Mouse (Mus musculus) kidney, postnatal 14 days (tissue): Measurements from ENCODE around the gene Calcoco1.

Source experiments
- DNase-seq: peaks from one replicate; pipeline ENCODE4 v3.0.0; 2022; ENCODE audit warnings: mixed read lengths

Calcoco1 gene

DNA sequence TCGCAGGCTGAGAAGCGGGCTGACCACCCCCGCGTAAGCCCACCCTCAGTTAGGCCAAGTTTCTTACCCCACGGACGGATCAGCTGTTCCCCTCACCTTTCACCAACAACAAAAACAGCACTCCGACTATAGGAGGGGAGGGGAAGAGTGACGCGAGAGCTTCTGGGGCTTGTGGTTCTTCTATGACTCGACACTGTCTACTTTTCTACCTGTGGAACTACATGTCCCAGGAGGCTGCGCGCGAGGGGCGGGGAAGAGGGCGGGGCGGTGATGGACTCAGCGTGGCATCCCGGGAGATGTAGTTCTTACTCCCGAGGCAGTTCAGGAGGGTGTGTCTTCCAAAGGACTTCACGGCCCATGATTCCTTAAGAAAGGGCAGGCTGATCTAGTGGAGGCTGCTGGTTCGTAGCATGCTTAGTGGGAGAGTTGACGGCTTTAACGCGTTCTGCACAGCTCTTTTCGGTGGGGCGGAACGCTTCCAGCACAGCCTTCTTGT, at the start of gene Calcoco1:
Calcoco1 (minus strand) TSS at position 199 of the 496 bp plus-strand sequence.
- DNase-seq = peak; percentile 98

DNA sequence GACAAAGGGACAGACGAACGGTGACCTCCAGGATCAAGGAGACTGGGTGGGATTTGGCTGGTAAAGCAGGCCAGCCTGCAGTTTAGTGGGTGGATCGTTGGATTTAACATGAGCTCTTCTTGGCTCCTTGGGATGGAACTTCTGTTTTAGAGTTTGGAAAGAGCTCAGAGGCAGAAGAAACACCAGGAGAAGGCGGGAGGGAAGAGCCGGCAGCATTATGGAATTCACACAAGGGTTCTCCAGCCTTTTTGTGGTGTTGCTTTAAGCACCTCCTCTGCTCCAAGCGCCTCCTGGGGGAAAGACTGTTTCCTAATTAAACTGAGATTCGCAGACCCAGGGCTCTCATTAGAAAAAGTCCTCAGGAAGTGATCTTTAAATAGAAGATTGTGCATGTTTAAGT, 48.9 kb upstream of the Calcoco1 start:
- DNase-seq = no peak

DNA sequence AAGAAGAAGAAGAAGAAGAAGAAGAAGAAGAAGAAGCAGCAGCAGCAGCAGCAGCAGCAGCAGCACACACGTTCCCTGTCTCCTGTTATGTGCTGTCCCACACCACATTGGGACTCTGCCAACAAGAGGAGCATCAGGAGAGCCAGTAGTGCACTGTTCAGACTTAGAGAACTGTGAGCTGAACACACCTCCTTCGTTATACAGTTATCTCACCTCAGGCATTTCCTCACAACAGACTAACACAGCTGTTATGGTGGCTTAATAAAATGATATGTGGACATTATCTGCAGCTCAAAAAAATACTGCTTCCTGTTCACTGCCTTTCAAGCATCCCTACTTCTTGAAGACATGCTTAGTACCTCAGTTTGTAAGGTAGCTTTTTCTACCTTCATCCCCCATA, 43.2 kb upstream of the Calcoco1 start:
- no peak for DNase-seq

DNA sequence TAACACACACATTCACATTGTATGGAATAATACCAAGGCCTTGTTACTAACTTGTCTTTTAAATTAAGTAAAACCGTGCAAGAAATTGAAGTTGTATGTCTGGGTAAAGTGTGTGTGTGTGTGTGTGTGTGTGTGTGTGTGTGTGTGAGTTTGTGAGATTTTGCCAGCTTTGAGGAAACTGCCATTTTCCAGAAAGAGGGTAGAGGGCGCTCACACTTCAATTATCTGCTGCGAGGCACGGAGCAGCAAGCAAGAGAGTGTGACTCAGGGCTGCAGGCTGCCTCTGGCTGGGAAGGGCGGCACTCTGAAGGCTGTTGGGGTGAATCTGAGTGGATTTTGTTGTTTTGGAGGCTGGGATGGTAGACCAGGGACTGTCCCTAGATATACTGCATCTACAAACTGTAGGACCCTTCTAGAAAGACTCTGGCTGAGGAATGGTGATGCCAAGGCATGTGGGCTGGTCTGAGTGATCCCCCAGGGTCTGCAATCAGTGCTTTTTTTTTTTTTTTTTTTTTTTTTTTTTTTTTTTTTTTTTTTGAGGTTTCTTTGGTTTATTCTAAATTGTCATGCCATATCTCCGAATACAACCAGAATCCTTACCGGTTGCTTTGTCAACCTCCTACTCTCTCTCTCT, 39.9 kb upstream of the Calcoco1 start:
- DNase-seq = peak; percentile 65

DNA sequence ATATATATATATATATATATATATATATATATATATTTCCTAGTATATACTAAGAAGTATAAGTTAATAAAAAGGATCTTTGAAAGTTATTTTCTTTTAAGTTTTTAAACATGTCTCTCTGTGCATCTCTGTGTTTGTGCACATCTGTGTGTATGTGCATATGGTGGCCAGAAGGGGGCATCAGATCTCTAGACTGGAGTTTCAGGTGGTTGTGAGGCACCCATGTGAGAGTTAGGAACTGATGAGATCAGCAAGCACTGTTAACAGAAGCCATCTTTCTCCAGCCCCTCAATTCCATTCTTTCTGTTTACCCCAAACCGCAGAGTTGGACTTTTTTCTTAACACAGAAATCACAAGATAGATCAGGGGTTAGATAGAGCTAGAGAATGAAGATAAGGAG, 35.7 kb upstream of the Calcoco1 start:
- DNase-seq = no peak

DNA sequence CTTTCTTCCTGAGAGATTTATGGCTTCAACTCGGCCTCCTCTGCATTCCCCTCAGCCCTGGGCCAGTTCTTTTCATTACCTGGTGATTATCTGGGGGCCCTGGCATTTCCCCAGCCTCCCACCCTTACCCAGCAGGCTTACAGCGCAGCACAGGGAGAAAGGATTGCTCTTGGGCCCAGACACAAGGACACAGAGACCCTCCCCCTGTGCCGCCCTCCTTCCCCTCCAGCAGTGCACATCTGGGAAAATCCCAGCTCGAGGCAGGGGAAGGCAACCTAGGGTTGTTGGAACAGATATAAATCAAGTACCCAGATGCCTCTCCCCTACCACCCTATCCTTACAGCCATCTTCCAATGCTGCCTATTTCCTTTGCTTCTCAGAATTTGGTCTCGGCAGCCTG, 33.1 kb upstream of the Calcoco1 start:
- DNase-seq = no peak

DNA sequence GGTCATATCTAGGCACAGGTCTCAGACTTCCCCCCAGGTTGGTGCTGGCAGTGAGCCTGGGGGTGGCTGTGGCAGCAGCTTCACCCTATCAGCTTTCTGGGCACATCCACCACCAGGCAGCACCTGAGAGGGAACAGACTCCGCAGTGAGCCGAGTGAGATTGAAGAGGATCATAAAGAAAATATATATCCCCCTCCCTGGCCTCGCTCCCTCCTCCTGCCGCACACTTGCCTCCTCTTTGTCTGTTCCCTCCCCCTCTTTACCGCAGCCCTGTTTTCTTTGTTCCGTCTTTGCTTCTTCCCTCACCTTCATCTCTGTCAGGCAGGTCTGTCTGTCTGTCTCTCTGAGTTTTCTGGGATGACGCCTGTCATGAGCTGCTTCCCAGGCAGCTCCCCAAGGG, 32.4 kb upstream of the Calcoco1 start:
- DNase-seq = no peak

DNA sequence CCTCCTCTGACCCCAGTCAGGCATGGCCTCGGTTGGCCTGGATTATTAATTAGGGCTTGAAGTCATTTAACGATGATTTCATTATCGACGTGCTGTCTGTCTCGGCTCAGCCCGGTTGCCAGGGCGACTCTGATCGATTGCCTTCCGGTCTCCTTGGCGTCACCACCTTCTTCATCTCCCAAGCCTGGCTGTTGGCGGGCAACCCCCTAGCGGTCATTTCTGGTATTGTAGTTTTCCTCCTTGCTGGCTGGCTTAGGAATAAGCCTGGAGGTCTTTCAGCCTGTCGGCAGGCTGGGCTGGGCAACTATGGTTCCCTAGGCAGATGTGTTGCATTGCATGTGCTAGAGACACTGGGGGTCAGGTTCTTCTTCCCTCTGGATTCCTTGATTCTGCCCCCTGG, 31.2 kb upstream of the Calcoco1 start:
- peak; percentile 55 for DNase-seq

DNA sequence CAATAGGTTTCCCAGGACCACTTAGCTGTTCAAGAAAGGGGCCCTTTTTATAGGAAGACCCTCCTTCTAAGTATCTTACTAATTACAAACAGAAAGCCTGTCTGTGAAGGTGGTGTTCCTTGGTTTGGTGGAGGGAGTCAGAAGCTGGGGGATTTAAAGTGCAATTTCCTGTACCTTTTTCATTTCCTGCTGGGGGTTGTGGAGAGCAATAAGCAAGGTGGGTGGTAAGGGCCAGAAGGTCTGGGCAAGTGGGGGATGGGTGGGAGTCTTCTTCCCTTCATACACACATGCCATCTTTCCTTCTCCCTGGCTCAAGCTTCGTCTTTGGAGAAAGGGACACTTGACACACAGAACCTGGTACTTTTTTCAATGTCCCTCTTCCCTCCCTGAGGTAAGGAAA, 30.2 kb upstream of the Calcoco1 start:
- DNase-seq = no peak

DNA sequence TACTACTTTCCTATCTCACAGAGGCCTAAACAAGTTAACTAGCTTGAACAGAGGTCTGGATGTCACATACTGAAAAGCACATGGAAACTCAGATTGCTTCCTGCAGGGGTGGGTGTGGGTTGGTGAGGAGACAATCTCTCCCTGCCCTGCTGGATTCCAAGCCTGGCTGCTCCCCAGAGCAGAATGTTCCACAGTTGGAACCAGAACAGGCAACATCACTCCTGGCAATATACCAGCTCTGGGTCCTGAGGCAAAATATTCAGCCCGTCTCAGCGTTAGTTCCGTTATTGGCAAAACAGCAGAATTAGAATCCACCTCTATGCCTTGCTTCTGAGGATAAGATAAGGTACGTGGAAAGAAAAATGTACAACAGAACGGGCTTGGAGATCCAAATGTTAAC, 28.3 kb upstream of the Calcoco1 start:
- no peak for DNase-seq

DNA sequence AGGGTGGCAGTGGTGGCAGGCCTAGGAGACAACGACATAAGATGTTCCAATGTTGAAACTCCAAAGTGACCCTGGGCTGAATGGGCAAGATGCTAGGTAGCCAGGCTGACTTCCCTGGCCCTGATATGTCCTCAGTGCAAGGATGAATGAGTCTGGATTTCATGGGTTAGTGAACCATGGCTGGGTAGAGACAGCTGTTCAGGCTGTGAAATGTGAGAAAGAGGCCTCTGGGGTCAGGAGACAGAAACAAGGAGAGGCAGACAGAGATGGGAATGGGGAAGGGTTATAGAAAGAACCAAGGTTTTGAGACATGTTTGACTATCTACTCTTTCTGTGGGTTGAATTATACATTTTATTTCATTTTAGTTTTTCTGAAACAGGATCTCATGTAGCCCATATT, 27.1 kb upstream of the Calcoco1 start:
- no peak for DNase-seq

DNA sequence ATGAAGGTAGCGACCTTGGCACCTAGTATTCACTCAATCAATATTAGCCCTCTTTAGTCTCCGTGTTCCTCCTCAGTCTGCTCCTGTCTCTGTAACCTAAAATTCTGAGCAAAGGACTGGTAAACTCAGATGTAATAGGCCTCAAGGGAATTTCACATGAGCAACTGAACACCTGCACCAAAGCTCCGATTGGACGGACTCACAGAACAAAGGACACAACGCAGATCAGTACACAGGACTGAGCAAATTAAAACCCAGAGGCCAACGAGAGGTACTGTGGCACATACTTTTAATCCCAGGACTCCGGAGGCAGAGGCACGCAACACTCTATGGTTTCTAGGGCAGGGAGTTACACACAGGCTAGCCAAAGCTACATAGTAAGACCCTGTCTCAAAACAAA, 25.9 kb upstream of the Calcoco1 start:
- DNase-seq = no peak

DNA sequence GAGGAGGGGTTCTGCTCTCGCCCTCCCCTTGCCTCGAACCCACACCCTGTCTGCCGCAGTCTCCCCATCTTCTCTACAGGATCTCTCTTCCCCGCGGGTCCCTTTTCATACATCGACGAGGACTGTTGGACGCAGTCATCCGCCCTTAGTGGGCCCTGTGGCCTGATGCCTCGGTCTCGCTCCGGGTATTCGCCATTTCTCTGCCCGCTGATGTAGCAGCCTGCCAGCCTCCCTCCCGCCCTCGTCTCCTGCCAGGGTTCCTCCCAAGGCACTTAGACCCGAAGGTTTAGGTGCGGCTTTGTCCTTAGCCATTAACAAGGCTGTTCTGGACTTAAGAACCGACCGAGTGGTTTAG, 25.3 kb upstream of the Calcoco1 start:
- DNase-seq = no peak

DNA sequence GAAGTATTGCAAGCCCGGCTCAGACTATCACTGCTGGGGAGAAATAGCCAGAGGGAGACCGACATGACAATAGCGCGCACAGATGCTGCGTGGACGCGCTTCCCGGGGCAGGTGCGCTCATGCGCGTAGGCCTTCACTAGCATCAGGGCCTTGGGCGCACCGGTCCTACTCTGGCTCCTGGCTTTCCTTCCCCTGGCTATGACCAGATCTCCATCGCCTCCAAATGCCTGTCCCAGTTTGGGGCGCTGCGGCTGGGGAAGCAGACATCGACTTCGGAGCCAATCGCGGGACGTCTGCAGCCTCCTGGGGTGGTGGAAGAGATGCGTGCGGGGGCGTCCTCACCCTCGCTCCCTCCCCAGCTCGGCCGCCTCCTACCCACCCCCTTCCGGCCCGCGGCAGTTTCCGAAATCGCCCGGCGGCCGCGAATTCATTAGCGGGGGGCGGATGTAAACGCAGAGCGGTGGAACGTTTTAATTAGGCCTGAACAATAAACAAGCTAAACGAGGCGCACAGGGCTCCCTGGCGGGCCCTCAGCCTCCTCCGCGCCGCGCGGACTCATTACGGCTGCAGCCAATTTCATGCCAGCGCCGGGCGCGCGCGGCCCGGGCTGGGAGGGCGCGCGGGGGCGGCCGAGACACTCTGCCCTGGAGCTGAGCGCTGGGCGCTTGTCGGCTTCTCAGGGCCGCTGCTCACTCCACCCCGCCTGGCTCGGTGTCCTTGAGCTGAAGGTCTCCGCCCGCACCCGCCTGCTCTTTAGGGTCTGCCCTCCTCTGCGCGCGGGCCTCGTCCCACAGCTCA, 24.7 kb upstream of the Calcoco1 start:
- peak; percentile 50 for DNase-seq

DNA sequence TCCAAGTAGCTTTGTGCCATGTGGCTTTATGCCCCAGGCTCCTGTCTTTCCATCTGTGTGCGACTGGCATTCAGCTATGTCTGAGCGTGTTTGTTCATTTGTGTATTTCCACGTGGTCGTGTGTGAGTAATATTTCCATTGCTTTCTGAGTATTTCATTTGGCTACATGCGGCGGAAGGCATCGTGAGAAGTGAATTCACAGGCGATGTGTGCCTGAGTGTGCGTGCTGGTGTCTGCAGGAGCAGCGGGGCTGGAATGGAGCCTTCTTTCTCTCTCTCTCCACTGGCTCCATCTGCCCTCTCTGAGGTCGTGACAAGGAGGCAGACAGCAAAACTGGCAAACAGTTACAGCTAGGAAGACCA, 24.1 kb upstream of the Calcoco1 start:
- DNase-seq = no peak

DNA sequence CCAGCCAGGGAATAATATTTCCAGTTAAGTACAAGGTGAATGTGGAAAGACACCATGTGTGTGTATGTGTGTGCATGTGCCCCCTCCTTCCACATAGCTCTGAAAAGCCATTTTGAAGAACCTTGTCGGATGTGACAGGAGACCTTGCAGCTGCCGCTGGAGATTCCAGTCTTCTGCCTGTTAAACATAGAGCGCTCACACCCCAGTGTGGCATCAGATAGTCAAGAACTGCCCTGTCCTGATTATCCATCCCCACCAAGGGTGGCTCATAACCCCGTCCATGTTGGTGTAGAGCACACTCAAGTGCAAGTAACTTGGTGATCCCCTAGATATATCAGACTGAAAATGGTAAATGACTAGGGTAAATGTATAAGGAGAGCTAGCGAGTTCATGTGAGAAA, 23.4 kb upstream of the Calcoco1 start:
- no peak for DNase-seq

DNA sequence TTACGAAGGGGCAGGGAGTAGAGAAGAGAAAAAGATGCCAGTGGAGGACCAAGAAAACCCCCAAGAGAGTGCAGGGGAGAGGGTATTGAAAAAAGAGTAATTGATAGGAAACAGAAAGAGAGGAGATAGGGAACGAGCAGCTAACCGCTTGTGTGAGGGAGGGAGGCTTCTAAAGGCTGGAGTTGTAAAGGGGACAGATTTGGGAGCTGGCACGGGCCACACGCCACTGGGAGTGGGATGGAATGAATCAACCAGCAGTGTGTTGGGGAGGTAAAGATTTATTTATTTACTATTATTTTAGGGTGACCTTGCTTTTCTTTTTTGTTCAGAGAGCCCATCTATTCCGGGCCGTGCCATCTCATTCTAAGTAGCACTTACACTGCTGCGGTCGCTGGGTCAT, 22.9 kb upstream of the Calcoco1 start:
- DNase-seq = no peak

DNA sequence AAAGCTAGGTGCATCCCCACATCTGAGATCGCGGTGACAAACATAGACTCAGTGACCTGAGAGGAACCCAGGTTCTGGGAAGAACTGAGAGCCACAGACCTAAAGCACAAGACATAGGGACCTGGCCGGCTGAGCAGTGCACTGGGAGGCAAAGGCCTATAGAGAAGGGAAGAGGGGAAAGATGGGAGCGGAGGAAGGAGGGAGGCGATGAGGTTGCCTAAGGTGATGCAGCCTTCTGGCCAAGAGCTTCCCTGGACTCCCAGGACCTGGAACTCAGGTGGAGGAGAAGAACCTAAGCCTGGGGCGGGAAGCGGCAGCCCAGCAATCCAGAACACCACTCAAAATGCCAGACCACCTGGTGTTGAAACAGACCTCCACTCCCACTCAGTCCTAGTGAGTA, 22.4 kb upstream of the Calcoco1 start:
- DNase-seq = no peak

DNA sequence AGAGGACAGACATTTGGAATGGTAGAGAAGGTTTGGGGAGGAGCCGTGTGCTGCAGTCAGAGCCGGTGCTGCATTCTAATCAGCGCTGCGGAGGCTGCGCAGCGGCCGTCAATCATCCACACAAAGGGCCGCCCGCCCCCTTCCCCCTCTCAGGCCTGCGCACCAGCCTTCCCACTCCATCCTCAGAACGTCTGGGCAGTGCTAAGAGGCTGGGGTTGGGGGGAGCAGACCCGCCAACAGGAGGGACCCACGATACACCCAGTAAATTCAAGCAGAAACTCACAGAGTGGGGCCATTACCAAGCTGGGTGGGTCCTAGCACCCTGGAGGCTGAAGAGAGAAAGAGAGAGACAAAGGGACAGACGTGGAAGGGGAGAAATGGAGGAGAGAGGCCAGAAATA, 22.0 kb upstream of the Calcoco1 start:
- no peak for DNase-seq

DNA sequence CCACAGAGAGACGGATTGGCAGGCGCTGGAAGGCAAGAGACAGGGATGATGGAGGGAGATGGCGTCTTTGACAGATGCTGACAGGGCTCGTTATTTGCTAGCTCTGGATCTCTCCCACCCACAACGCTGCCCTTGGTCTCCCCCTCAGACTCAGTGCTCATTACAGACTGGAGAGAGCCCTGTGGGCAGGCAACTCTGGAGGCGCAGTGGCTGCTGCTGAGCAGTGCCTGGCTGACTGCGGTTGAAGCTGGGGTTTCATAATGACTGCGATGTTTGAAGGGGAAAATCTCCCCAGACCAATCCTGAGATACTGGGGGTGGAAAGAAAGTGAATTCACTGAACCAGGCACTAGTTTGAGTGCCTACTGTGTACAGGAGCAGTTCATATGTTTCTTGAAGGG, 21.2 kb upstream of the Calcoco1 start:
- no peak for DNase-seq

DNA sequence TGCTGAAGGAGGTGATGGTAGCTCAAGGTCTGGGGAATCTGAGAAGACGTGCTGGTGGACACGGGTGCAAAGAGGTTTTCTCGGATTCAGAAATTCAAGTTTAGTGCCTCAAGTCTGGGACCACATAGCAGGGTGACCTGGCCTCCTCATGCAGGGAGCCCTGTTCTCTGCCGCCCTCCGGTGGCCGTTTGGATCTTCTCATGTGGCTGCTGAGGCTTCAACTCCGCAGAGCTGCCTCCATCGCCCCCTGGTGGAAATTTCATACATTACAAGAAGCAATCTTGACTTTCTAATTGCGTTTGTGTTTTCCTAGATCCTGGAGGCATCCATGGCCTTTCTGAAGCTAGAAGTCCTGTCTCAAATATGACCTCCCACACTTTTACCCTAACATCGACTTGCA, 20.6 kb upstream of the Calcoco1 start:
- peak; percentile 95 for DNase-seq

DNA sequence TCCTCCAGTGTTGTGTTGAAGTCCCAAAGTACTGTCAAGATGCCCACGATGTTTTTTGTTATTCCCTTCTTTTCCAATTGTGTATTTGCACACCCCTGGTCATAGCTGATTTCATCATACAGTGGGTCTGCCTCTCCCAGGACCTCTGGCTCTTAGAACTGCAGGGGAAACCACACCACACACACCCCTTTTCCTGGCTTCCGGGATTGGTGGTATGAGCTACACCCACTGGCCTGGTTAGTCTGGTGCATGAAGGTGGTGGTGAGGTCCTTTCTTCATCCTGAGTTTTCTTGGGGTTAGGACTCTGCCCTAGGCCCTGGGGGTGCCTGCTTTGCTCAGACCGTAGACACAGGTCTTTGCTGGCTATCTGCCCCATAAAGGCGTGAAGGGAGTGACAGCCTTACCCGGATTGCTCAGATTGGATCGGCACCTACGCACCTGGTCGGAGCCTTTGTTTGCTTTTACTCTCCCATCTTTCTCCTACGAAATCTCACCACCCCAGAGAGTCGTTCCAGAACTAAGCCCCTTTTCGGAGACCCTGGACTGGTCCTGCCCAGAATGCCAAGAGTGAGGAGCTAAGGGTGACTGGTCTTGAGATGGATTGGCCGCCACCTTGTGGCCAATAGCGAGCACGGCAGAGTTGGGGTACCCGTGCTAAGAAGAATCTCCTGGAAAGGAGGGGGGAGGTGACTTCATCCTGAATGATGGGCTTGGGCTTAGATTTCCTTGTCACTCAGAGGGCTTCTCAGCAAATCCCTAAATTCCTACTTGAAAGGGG, 17.7 kb upstream of the Calcoco1 start:
- DNase-seq = peak; percentile 76

DNA sequence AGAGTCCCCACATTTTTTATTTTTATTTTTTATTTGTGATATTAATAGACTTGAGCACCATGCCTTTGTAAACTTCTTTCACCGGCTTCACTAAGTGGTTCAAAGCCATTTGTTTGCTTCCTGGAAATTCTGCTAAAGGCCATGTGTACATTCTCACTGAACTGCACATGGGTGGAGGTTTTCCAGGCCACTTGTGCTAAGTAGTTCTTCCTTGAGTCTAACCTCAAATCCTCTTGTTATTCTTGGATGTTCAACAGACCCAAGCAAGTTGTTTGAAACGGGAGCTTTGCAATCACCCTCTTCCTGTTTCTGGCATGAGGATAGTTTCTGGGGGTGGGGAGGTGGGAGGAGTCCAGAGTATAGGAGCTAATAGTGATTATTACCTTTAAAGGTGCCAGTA, 16.5 kb upstream of the Calcoco1 start:
- DNase-seq = no peak

DNA sequence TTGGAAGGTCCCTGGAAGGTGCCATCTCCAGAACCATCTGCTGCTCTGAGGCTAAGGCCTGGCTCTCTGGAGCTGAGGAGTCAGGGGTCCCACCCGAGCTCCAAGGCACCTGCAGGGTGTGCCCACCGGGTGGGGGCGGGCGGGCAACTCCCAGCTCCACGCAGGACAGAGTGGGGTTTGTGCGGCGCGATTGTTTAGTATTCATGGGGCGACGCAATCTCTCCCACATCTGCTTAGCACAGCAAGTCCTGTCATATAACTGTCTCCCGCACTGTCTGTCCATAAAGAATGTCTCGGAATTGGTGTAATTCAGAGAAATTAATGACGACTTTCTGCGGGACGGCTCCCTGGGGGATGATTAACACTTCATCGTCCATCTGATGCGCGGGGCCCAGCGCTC, 15.1 kb upstream of the Calcoco1 start:
- DNase-seq = no peak
